Mouse (Mus musculus) lung, embryonic 16.5 days (tissue): Measurements from ENCODE around the gene Pih1d1. TPM values are rescaled to one million over a fixed set of nuclear protein-coding genes. Genes with fewer than 3 reads are reported as not detected.
A peak's percentile ranks its signal among the peaks of the same experiment; 100 is the strongest.

Experiments
- ATAC-seq: fragments of 200-750 bp; cut with Nextera tagmentation; 2 replicates; pipeline ENCODE4 v1.8.0; 2017; ENCODE audit warnings: low read depth, mild to moderate bottlenecking, moderate library complexity
- H3K27ac ChIP-seq: fragments of 300-500 bp; sonication (generic); 2 replicates; pipeline ENCODE4 v1.5.1; 2014; ENCODE audit warnings: mild to moderate bottlenecking, control low read depth, low read length
- H3K27me3 ChIP-seq: fragments of 300-500 bp; sonication (generic); 2 replicates; pipeline ENCODE4 v1.6.1; 2014; ENCODE audit warnings: low read depth, low read length, mixed read lengths; ENCODE audit not compliant: control insufficient read depth, insufficient read depth
- H3K36me3 ChIP-seq: fragments of 300-500 bp; sonication (generic); 2 replicates; pipeline ENCODE4 v1.6.1; 2014; ENCODE audit warnings: low read length; ENCODE audit not compliant: control insufficient read depth, insufficient read depth
- H3K4me1 ChIP-seq: fragments of 300-500 bp; sonication (generic); replicated peaks from 2 replicates; pipeline ENCODE4 v1.6.1; 2014; ENCODE audit warnings: low read length, mixed read lengths; ENCODE audit not compliant: control insufficient read depth, insufficient read depth
- H3K4me2 ChIP-seq: fragments of 300-500 bp; sonication (generic); 2 replicates; pipeline ENCODE4 v1.6.1; 2014; ENCODE audit warnings: low read depth, low read length, control low read depth
- H3K4me3 ChIP-seq: fragments of 300-500 bp; sonication (generic); 2 replicates; pipeline ENCODE4 v1.5.1; 2014; ENCODE audit warnings: mild to moderate bottlenecking, low read length, control low read depth
- H3K9ac ChIP-seq: fragments of 300-500 bp; sonication (generic); 2 replicates; pipeline ENCODE4 v1.6.1; 2014; ENCODE audit warnings: low read length, control low read depth
- H3K9me3 ChIP-seq: fragments of 300-500 bp; sonication (generic); 2 replicates; pipeline ENCODE4 v1.6.1; 2016; ENCODE audit warnings: low read length; ENCODE audit not compliant: control insufficient read depth
- WGBS: fragments of 180-500 bp; shearing (Covaris S2); extraction: QIAGEN DNeasy Blood & Tissue Kit; methylation state at CpG from one replicate; pipeline ENCODE4 v1.1.7; 2014; 5-methylcytosine and 5-hydroxymethylcytosine counted together
- polyA plus RNA-seq: library from polyadenylated mRNA; unstranded; fragments of >200 nt; fragmentation: Nextera tagmentation; extraction: Ambion mirVana; gene quantifications from 2 replicates; pipeline ENCODE4 v1.2.1, GENCODE M21; 2015

The Pih1d1 gene
- polyA plus RNA-seq, 1 experiment from 2014 or later: 100 TPM

DNA sequence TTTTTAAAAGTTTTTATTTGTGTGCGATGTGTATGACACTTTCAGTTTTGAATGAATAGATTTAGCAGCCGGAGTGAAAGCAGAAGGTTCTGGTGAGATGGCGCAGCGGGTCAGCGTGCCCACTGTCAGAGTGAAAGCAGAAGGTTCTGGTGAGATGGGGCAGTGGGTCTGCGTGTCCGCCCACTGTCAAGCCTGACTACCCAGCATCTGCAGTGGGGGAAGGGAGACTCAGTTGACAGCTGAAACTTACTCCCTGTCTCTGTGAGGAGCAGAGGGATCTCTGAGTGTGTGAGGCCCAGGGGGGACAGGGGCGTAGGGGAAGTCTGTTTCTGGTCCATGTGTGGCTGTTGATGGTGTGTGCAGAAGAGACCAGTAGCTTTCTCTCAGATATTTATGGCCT is 36.5 kb upstream of the Pih1d1 start:
- Histone ChIP-seq H3K4me1 (peaks cover 14% of the 10 kb centered on the region), H3K27me3 (no peaks in the 10 kb centered on the region), H3K9ac (no peak overlapping the region), H3K36me3 (peaks cover 33% of the 10 kb centered on the region), H3K27ac (no peak overlapping the region), H3K4me2 (no peak overlapping the region), H3K4me3 (no peak overlapping the region), H3K9me3 (no peaks in the 10 kb centered on the region)
- no peak for ATAC-seq
- 74% methylated on average over 8 of the region's 8 CpGs for WGBS

DNA sequence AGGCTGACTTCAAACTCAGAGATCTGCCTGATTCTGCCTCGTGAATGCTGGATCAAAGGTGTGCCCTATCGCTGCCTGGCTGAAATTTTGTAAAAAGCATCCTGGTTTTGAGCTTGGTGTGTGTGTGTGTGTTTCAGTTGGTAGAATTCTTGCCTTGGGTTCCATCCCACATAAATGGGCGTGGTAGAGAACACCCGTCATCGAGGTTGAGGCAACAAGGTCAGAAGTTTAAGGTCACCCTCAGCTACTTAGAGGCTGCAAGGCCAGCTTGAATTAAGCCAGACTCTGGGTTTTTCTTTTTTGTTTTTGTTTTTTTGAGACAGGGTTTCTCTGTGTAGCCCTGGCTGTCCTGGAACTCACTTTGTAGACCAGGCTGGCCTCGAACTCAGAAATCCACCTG is 35.8 kb upstream of the Pih1d1 start:
- Histone ChIP-seq H3K27ac (no peak overlapping the region), H3K9ac (no peak overlapping the region), H3K4me3 (no peak overlapping the region), H3K4me2 (no peak overlapping the region), H3K9me3 (no peaks in the 10 kb centered on the region), H3K27me3 (no peaks in the 10 kb centered on the region), H3K4me1 (peaks cover 21% of the 10 kb centered on the region), H3K36me3 (peaks cover 39% of the 10 kb centered on the region)
- no peak for ATAC-seq
- 81% methylated on average over 6 of the region's 6 CpGs for WGBS

DNA sequence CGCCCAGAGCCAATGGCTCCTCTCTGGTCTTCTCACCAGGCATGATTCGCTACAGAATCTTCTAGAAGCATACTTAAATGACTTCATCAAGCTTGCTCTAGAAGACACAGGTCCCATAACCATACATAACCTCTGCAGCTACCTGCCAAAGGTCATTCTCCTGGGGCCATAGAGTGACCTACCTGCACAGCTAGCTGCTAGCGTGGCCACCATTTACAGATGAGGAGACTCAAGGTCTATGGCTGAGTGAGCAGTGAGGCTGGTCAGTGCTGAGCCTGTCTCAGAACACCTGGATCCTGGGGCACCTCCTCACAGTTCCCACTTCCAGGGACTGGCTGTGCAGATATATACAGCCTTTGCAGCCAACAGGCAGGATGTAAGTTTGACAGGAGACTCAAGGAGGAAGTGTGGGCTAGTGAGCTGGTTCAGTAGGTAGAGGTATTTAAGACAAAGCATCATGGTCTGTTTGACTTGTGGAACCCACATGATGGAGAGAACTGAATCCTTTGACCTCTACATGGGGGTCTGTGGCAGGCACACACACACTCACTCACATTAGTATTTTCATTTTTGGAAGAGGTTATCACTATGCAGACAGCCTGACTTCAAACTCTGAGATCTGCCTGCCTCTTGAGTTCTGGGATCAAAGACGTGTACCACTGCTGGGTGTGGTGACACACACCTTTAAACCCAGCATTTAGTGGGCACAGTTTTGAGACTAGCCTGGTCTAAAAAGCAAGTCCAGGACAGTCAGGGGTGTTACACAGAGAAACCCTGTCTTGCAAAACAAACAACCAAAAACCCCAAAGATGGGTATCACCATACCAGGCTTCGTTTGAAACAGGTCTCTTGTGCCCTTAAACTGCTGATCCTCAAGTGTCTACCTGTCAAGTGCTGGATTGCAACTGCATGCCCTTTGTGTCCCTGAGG is 34.1 kb upstream of the Pih1d1 start:
- H3K36me3 ChIP-seq: peaks cover 42% of the 10 kb centered on the region
- no peak overlapping the region for H3K4me3 ChIP-seq
- H3K9ac ChIP-seq: no peak overlapping the region
- no peaks in the 10 kb centered on the region for H3K27me3 ChIP-seq
- H3K4me2 ChIP-seq: no peak overlapping the region
- no peak overlapping the region for H3K27ac ChIP-seq
- H3K4me1 ChIP-seq: peaks cover 25% of the 10 kb centered on the region
- no peaks in the 10 kb centered on the region for H3K9me3 ChIP-seq
- no peak for ATAC-seq
- WGBS: 70% methylated on average over 5 of the region's 5 CpGs

DNA sequence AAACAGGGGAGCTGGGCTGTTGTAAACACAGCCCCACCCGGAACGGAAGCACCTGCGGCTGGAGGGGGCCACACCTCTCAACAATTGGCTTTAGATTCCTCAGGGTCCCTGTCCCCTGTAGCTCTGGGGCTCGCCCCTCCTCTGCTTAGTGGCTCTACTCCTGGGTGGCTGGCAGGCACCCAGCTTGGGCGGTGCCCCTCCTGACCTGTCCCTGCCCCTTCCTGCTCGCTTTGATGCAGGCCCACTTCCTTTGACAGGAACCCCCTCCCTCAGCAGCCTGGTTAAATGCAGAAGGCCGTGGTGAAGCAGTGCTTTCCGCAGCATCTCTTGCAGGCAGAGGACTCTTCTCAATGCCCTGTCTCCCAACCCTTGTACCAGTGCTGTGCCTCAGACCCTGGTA is 32.7 kb upstream of the Pih1d1 start:
- no peak for ATAC-seq
- no peaks in the 10 kb centered on the region for H3K27me3 ChIP-seq
- WGBS: 40% methylated on average over 8 of the region's 8 CpGs
- peak overlapping the region; percentile 30 for H3K4me2 ChIP-seq
- peak overlapping the region; percentile 1; the same call in 1 of the 2 replicates for H3K9ac ChIP-seq
- peaks cover 36% of the 10 kb centered on the region for H3K4me1 ChIP-seq
- peaks cover 56% of the 10 kb centered on the region for H3K36me3 ChIP-seq
- H3K9me3 ChIP-seq: no peaks in the 10 kb centered on the region
- H3K27ac ChIP-seq: peak overlapping the region; percentile 70
- H3K4me3 ChIP-seq: peak overlapping the region; percentile 14; the same call in 1 of the 2 replicates

DNA sequence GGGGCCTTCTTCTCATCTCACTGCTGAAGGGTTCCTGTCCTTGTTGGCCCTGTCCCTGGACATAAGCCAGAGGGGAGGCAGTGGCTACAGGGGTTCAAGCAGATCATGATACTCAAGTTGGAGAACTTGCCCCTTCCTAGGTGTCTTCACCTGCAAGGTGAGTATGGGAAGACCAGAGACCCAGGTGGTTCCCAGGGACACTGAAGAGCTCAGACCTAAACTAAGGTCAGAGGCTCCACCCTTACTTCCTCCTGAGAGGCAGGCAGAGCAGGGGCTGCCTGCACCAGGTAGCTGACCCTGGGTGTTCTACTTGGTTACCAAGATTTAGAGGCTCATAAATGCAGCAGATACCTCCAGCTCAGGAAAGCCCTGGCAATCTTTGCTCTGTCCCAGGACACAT is 32.1 kb upstream of the Pih1d1 start:
- peaks cover 61% of the 10 kb centered on the region for H3K36me3 ChIP-seq
- H3K27ac ChIP-seq: peak overlapping the region; percentile 70
- no peaks in the 10 kb centered on the region for H3K9me3 ChIP-seq
- H3K4me2 ChIP-seq: peak overlapping the region; percentile 30
- peaks cover 40% of the 10 kb centered on the region for H3K4me1 ChIP-seq
- H3K4me3 ChIP-seq: peak overlapping the region; percentile 14; the same call in 1 of the 2 replicates
- ATAC-seq: no peak
- H3K27me3 ChIP-seq: no peaks in the 10 kb centered on the region
- no peak overlapping the region; the same call in 1 of the 2 replicates for H3K9ac ChIP-seq

DNA sequence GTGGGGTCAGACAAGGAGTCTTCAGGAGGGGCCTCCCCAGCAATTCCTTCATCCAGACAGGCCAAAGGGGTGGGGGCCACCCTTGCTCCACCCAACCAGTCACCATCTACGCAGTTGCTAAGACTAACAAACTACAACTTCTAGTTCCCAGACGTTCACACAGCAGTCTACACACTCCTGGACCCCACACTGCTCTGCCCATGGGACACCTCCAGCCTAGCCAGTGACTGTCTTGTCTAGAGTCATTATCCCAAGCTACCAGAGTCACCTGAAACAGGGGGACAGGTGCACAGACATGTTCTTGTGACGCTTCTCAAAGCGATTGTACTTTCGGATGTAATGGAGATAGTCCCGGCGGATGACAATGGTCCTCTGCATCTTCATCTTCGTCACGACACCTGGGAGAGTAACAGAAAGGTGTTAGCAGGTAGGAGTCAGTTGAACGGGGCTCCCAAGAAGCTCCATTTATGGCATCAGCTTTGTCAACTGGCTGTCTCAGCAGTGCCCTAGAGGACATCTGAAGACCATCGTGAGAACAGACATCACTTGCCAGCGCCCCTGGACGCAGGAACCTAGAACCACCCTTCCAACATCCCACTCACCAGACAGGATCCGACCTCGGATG is 31.4 kb upstream of the Pih1d1 start:
- Histone ChIP-seq H3K27me3 (no peaks in the 10 kb centered on the region), H3K4me1 (peaks cover 45% of the 10 kb centered on the region), H3K4me3 (peak overlapping the region; percentile 82), H3K9ac (peak overlapping the region; percentile 95), H3K36me3 (peaks cover 65% of the 10 kb centered on the region), H3K4me2 (peak overlapping the region; percentile 74), H3K27ac (no peak overlapping the region), H3K9me3 (no peaks in the 10 kb centered on the region)
- 65% methylated on average over 15 of the region's 15 CpGs for WGBS
- no peak for ATAC-seq

DNA sequence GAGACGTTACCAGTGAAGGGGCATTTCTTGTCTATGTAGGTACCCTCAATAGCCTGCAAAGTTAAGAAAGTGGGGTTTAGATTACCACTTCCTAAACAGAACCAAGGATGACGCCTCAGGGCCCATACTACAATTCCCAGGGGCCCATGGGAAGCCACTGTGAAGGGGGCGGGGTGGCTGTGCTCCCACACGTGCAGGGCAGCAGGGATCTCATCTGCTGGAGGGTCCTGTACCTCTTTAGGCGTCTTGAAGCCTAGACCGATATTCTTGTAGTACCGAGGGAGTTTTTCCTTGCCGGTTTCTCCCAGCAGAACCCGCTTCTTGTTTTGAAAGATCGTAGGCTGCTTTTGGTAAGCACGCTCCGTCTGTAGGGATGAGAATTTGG is 30.9 kb upstream of the Pih1d1 start:
- no peak for ATAC-seq
- Histone ChIP-seq H3K4me1 (peaks cover 45% of the 10 kb centered on the region), H3K36me3 (peaks cover 65% of the 10 kb centered on the region), H3K9me3 (no peaks in the 10 kb centered on the region), H3K4me3 (peak overlapping the region; percentile 82), H3K27me3 (no peaks in the 10 kb centered on the region), H3K9ac (peak overlapping the region; percentile 95), H3K27ac (peak overlapping the region; percentile 65), H3K4me2 (peak overlapping the region; percentile 74)
- 9% methylated on average over 12 of the region's 12 CpGs for WGBS

DNA sequence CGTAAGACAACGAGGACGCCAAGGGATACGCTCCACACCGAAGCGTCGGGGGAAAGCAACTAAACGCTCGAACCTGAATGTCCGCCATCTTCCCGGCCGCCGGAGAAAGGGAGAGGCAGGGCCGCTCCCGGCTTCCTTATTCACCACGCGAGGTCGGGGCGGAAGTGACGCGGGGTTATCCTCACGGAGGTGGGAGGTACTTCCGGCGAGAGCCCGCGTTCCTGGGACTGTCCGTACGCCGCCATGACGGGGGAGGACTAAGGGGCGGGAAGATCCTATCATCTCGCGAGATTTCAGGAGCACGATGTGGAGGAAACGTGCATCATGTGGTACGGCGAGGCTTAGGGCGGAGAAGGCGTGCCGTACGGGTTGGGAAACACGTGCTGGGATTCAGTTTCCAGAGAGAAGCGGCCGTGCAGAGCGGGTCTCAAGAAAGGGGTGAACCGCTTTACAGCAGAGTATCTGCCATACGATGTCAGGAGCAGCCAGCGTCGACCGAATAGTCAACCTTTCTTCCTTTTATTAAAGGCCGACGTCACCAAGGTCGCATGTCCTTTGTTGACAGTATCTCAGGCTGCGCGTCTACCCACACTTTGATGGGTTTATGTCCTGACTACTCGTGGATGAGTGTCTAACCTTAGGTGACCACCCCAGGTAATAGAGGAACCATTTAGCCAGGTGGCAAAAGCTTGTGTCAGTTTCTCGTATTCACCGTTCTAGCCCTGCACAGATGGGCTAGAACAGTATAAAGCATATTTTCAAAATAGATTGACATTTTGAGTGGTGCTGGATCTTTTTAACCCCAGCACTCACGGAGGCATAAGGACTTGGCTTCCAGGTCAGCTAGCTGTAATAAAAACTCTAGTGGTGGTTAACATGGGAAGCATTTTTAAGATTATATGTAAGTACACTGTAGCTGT is 29.6 kb upstream of the Pih1d1 start, which contains the start of gene Rps11:
Gene Rps11, minus strand, starts transcription at position 216 of the 920 bp plus-strand sequence.
- peak; percentile 85 for ATAC-seq
- Histone ChIP-seq H3K4me2 (peak within 1 kb of the TSS; percentile 74), H3K9me3 (no peaks in the 10 kb centered on the region), H3K4me1 (peaks cover 45% of the 10 kb centered on the region), H3K4me3 (peak within 1 kb of the TSS; percentile 82), H3K27me3 (no peaks in the 10 kb centered on the region), H3K9ac (peak within 1 kb of the TSS; percentile 95), H3K27ac (peak within 1 kb of the TSS; percentile 76), H3K36me3 (peaks cover 59% of the 10 kb centered on the region)
- WGBS: under 1% methylated on average over 59 of the region's 59 CpGs
